Mouse (Mus musculus) CH12.LX (cell line): ENCODE measurements around the gene Zfp593. TPM values are rescaled to one million over a fixed set of nuclear protein-coding genes. Genes with fewer than 3 reads are reported as not detected.

ENCODE experiments used
- DNase-seq: peaks from one replicate; pipeline ENCODE4 v3.0.0-alpha.2; 2013; ENCODE audit errors: extremely low read depth
- H3K27ac ChIP-seq: 2 replicates; pipeline ENCODE4 v1.5.1; 2012; ENCODE audit warnings: low read depth, mild to moderate bottlenecking, control low read depth, moderate library complexity; ENCODE audit not compliant: insufficient read depth
- H3K27me3 ChIP-seq: replicated peaks from 2 replicates; pipeline ENCODE3; 2012; ENCODE audit warnings: inconsistent platforms
- H3K36me3 ChIP-seq, 2 experiments: replicated peaks in 1 of 2; 2 replicates each; pipeline versions ENCODE3 to v1.6.1; 2012; ENCODE audit warnings: inconsistent platforms in 1 of 2, low read length in 1 of 2, mild to moderate bottlenecking in 1 of 2, mixed read lengths in 1 of 2, moderate library complexity in 1 of 2; ENCODE audit not compliant: control insufficient read depth in 1 of 2, insufficient read depth in 1 of 2
- H3K4me1 ChIP-seq, 2 experiments: 2 replicates each; pipeline ENCODE4 v1.6.1; 2012; ENCODE audit warnings: inconsistent platforms in 1 of 2, moderate library complexity in 1 of 2; ENCODE audit not compliant: insufficient read depth in 2 of 2, control insufficient read depth in 1 of 2
- H3K4me2 ChIP-seq: 2 replicates; pipeline ENCODE4 v1.6.1; 2012; ENCODE audit warnings: low read depth, mild to moderate bottlenecking, control low read depth; ENCODE audit not compliant: poor library complexity, insufficient read depth, severe bottlenecking
- H3K4me3 ChIP-seq, 3 experiments: fragments of 150-350 bp in 1 of 3; sonication (generic) in 1 of 3; replicated peaks in 1 of 3; 2 replicates each; pipeline versions ENCODE3 to v1.5.1; 2011 to 2012; ENCODE audit warnings: low read depth in 2 of 3, low read length in 2 of 3, mild to moderate bottlenecking in 2 of 3, moderate library complexity in 2 of 3, control low read depth in 1 of 3, improper control_type of control experiment in 1 of 3, inconsistent platforms in 1 of 3, mixed read lengths in 1 of 3; ENCODE audit not compliant: poor library complexity in 1 of 3
- H3K79me2 ChIP-seq: replicated peaks from 2 replicates; pipeline ENCODE4 v1.6.1; 2012; ENCODE audit warnings: mild to moderate bottlenecking, moderate library complexity; ENCODE audit not compliant: control insufficient read depth, poor library complexity, insufficient read depth, severe bottlenecking; ENCODE audit errors: extremely low read depth
- H3K9ac ChIP-seq: 2 replicates; pipeline ENCODE4 v1.6.1; 2012; ENCODE audit warnings: low read depth, mild to moderate bottlenecking, control low read depth, moderate library complexity; ENCODE audit not compliant: insufficient read depth
- H3K9me3 ChIP-seq: replicated peaks from 2 replicates; pipeline ENCODE3; 2012; ENCODE audit warnings: low read length, inconsistent platforms, mixed read lengths
- CTCF ChIP-seq, 2 experiments: IDR thresholded peaks in 1 of 2; conservative IDR thresholded peaks in 1 of 2; 2 replicates each; pipeline ENCODE4 v1.5.1; 2011 to 2012; ENCODE audit warnings: low read depth in 2 of 2, low read length in 2 of 2, improper control_type of control experiment in 1 of 2, inconsistent platforms in 1 of 2, mild to moderate bottlenecking in 1 of 2, moderate library complexity in 1 of 2
- ETS1 ChIP-seq: conservative IDR thresholded peaks from 2 replicates; pipeline ENCODE4 v1.6.1; 2012; ENCODE audit warnings: low read depth, mild to moderate bottlenecking, inconsistent platforms, low read length, improper control_type of control experiment, moderate library complexity
- HCFC1 ChIP-seq: IDR thresholded peaks from 2 replicates; pipeline ENCODE4 v1.6.1; 2012; ENCODE audit warnings: low read depth, mild to moderate bottlenecking, inconsistent platforms, low read length, improper control_type of control experiment
- IRF4 ChIP-seq: IDR thresholded peaks from 2 replicates; pipeline ENCODE4 v1.6.1; 2014; ENCODE audit warnings: low read depth, mild to moderate bottlenecking, inconsistent platforms, low read length, improper control_type of control experiment
- JUN ChIP-seq: IDR thresholded peaks from 2 replicates; pipeline ENCODE4 v1.6.1; 2011; ENCODE audit warnings: low read depth, mild to moderate bottlenecking, low read length, improper control_type of control experiment, moderate library complexity; ENCODE audit not compliant: insufficient read depth
- KAT2A ChIP-seq: IDR thresholded peaks from 2 replicates; pipeline ENCODE4 v1.6.1; 2012; ENCODE audit warnings: low read length, improper control_type of control experiment, inconsistent platforms; ENCODE audit not compliant: insufficient replicate concordance
- MXI1 ChIP-seq: IDR thresholded peaks from 2 replicates; pipeline ENCODE4 v1.6.1; 2011; ENCODE audit warnings: mild to moderate bottlenecking, low read depth, low read length, improper control_type of control experiment
- MYC ChIP-seq: IDR thresholded peaks from 2 replicates; pipeline ENCODE4 v1.6.1; 2011; ENCODE audit warnings: low read depth, mild to moderate bottlenecking, improper control_type of control experiment, low read length
- NRF1 ChIP-seq: IDR thresholded peaks from 2 replicates; pipeline ENCODE4 v1.6.1; 2014; ENCODE audit warnings: low read depth, mild to moderate bottlenecking, inconsistent platforms, low read length, improper control_type of control experiment, moderate library complexity
- PAX5 ChIP-seq: IDR thresholded peaks from 2 replicates; pipeline ENCODE4 v1.6.1; 2012; ENCODE audit warnings: low read length, inconsistent platforms, mixed read lengths
- RAD21 ChIP-seq: IDR thresholded peaks from 2 replicates; pipeline ENCODE4 v1.6.1; 2011; ENCODE audit warnings: low read depth, mild to moderate bottlenecking, low read length, improper control_type of control experiment, moderate library complexity
- RCOR1 ChIP-seq: conservative IDR thresholded peaks from 2 replicates; pipeline ENCODE4 v1.6.1; 2012; ENCODE audit warnings: low read depth, mild to moderate bottlenecking, inconsistent platforms, low read length, improper control_type of control experiment
- SMC3 ChIP-seq: IDR thresholded peaks from 2 replicates; pipeline ENCODE4 v1.6.1; 2011; ENCODE audit warnings: low read depth, low read length, improper control_type of control experiment
- TCF12 ChIP-seq: IDR thresholded peaks from 2 replicates; pipeline ENCODE4 v1.6.1; 2014; ENCODE audit warnings: low read depth, mild to moderate bottlenecking, inconsistent platforms, low read length, improper control_type of control experiment
- USF2 ChIP-seq: conservative IDR thresholded peaks from 2 replicates; pipeline ENCODE4 v1.6.1; 2011; ENCODE audit warnings: low read depth, low read length, improper control_type of control experiment
- ZC3H11A ChIP-seq: IDR thresholded peaks from 2 replicates; pipeline ENCODE4 v1.6.1; 2012; ENCODE audit warnings: low read depth, mild to moderate bottlenecking, inconsistent platforms, low read length, improper control_type of control experiment
- dilution Hi-C: fragments of 300-500 bp; cut with MboI; formaldehyde crosslinking; loops from 2 replicates; pipeline ENCODE4 v1.14.3; 2020; ENCODE audit warnings: low sequenced_read_pairs; ENCODE audit not compliant: extremely low pct_unique_long_range_greater_than_20kb, extremely low pct_ligation_motif_present
- in situ Hi-C: fragments of 300-500 bp; cut with MboI; formaldehyde crosslinking; loops from 3 replicates; pipeline ENCODE4 v1.14.3; 2019; ENCODE audit warnings: low sequenced_read_pairs, low pct_ligation_motif_present, low pct_unique_long_range_greater_than_20kb, mixed read lengths
- polyA plus RNA-seq: library from polyadenylated mRNA; unstranded; fragments of >175 nt; gene quantifications from 2 replicates; pipeline ENCODE4 v1.2.1, GENCODE M21; 2012; ENCODE audit warnings: low read depth; ENCODE audit not compliant: insufficient read length
- total RNA-seq, 2 experiments: library from RNA; depleted of rRNA; stranded (reverse); fragments of 300-350 nt in 1 of 2; fragments of >200 nt in 1 of 2; gene quantifications; 2 replicates each; pipeline ENCODE4 v1.2.3; 2012 to 2014

Gene Zfp593
- total and polyA plus RNA-seq, 3 experiments = 28.9 to 34.7 (median 29.1) TPM

- H3K36me3 ChIP-seq = no peaks in the 10 kb centered on the region
- no peaks in the 10 kb centered on the region for H3K79me2 ChIP-seq
- H3K9ac ChIP-seq = no peak overlapping the region
- in situ Hi-C loops = loop anchor here (25.0 kb wide), 1 partner anchor 221 kb away; the partner anchor contains the start of gene Paqr7
- H3K9me3 ChIP-seq = peaks cover 15% of the 10 kb centered on the region
- no peak for TF ChIP-seq RAD21
- TF ChIP-seq JUN = no peak
- TF ChIP-seq HCFC1 = no peak
- no peak for TF ChIP-seq TCF12
- TF ChIP-seq MYC = no peak
- TF ChIP-seq NRF1 = no peak
- TF ChIP-seq ZC3H11A = no peak
- no peak for TF ChIP-seq MXI1
- TF ChIP-seq USF2 = no peak
- no peak for TF ChIP-seq IRF4
- no peak for TF ChIP-seq PAX5
- no peak for TF ChIP-seq ETS1
- H3K4me3 ChIP-seq = no peak overlapping the region
- dilution Hi-C loops = no loop called here
- peaks cover 11% of the 10 kb centered on the region for H3K27me3 ChIP-seq
- H3K4me2 ChIP-seq = no peak overlapping the region
- no peak overlapping the region for H3K27ac ChIP-seq
- no peaks in the 10 kb centered on the region for H3K4me1 ChIP-seq
- DNase-seq = no peak
Measured at GRCm38 (mm10) chr4:134265860-134266585, 20.6 kb upstream of the Zfp593 start.

- dilution Hi-C loops (no loop called here), in situ Hi-C loops (loop anchor here (25.0 kb wide), 1 partner anchor 224 kb away; the partner anchor contains the start of gene Paqr7)
- H3K36me3 ChIP-seq = no peaks in the 10 kb centered on the region
- no peaks in the 10 kb centered on the region for H3K79me2 ChIP-seq
- H3K4me1 ChIP-seq = no peaks in the 10 kb centered on the region; a peak in 1 of 4 replicates
- H3K9me3 ChIP-seq = peaks cover 15% of the 10 kb centered on the region
- no peak overlapping the region for H3K4me2 ChIP-seq
- H3K9ac ChIP-seq = no peak overlapping the region
- DNase-seq = peak; percentile 18
- no peak overlapping the region for H3K27ac ChIP-seq
- peak; percentile 41 to 65; a peak in 3 of 4 replicates for TF ChIP-seq CTCF (conservative IDR thresholded peaks at IDR 0.05 in 1 of 2, IDR thresholded peaks at IDR 0.05 in 1 of 2; ENCODE audit: low read depth in 2 of 2, low read length in 2 of 2)
- peak; percentile 42 for TF ChIP-seq RAD21
- no peak for TF ChIP-seq RCOR1
- no peak for TF ChIP-seq KAT2A
- peak; percentile 65 for TF ChIP-seq SMC3
- H3K27me3 ChIP-seq = peaks cover 11% of the 10 kb centered on the region
- no peak overlapping the region for H3K4me3 ChIP-seq
Measured at GRCm38 (mm10) chr4:134263191-134263590, 17.8 kb upstream of the Zfp593 start.
